Mouse (Mus musculus) small intestine, adult 2 months (tissue): ENCODE data around the gene Stap1. TPM values are rescaled to one million over a fixed set of nuclear protein-coding genes. Genes with fewer than 3 reads are reported as not detected.

Experiments
- H3K27ac ChIP-seq: fragments of 200-500 bp; 2 replicates; pipeline ENCODE4 v1.5.1; 2012; ENCODE audit warnings: low read depth, low read length, control low read depth, inconsistent platforms; ENCODE audit not compliant: insufficient read depth
- H3K27me3 ChIP-seq: fragments of 200-500 bp; 2 replicates; pipeline ENCODE4 v1.6.1; 2012; ENCODE audit warnings: mild to moderate bottlenecking, moderate library complexity, low read length, inconsistent platforms; ENCODE audit not compliant: control insufficient read depth, insufficient read depth
- H3K36me3 ChIP-seq: fragments of 200-500 bp; 2 replicates; pipeline ENCODE4 v1.6.1; 2012; ENCODE audit warnings: mild to moderate bottlenecking, low read length, control low read depth, inconsistent platforms; ENCODE audit not compliant: control insufficient read depth, insufficient read depth
- H3K4me1 ChIP-seq: fragments of 200-500 bp; 2 replicates; pipeline ENCODE4 v1.6.1; 2012; ENCODE audit warnings: low read length, inconsistent platforms, mixed read lengths; ENCODE audit not compliant: control insufficient read depth, insufficient read depth, insufficient read length
- H3K4me3 ChIP-seq: fragments of 200-500 bp; 2 replicates; pipeline ENCODE4 v1.5.1; 2012; ENCODE audit warnings: low read depth, mild to moderate bottlenecking, control low read depth, inconsistent platforms, low read length, moderate library complexity
- CTCF ChIP-seq: fragments of 200-500 bp; IDR thresholded peaks from 2 replicates; pipeline ENCODE4 v1.5.1; 2012; ENCODE audit warnings: low read depth, mild to moderate bottlenecking, control low read depth, inconsistent platforms, low read length, moderate library complexity, mixed read lengths; ENCODE audit not compliant: insufficient replicate concordance, insufficient read length; ENCODE audit errors: extremely low read depth
- POLR2A ChIP-seq: fragments of 200-500 bp; IDR thresholded peaks from 2 replicates; pipeline ENCODE4 v1.6.1; 2012; ENCODE audit warnings: low read depth, mild to moderate bottlenecking, control low read depth, inconsistent platforms, low read length, moderate library complexity
- WGBS: fragments of 180-500 bp; shearing (Covaris S2); methylation state at CpG from one replicate; pipeline ENCODE4 v1.1.7; 2018; 5-methylcytosine and 5-hydroxymethylcytosine counted together
- polyA plus RNA-seq: library from polyadenylated mRNA; depleted of rRNA; stranded (reverse); fragments of >200 nt; gene quantifications from 2 replicates; pipeline ENCODE4 v1.2.3, GENCODE M21; 2012; rRNA removed

Stap1 gene
- polyA plus RNA-seq, 1 experiment = 0.15 TPM

GRCm38 (mm10) chr5:86118457-86119094, 47.0 kb downstream of the Stap1 start:
- H3K36me3 ChIP-seq = peaks cover 15% of the 10 kb centered on the region
- no peak overlapping the region for H3K4me3 ChIP-seq
- 76% methylated on average over 9 of the region's 9 CpGs for WGBS
- H3K4me1 ChIP-seq = no peaks in the 10 kb centered on the region
- H3K27ac ChIP-seq = no peak overlapping the region
- H3K27me3 ChIP-seq = no peaks in the 10 kb centered on the region
- TF ChIP-seq CTCF = no peak
- TF ChIP-seq POLR2A = no peak

GRCm38 (mm10) chr5:86128749-86129148, 57.2 kb downstream of the Stap1 start:
- Histone ChIP-seq H3K4me1 (no peaks in the 10 kb centered on the region), H3K4me3 (no peak overlapping the region), H3K27ac (no peak overlapping the region), H3K27me3 (no peaks in the 10 kb centered on the region; the same call in 1 of the 2 replicates), H3K36me3 (peaks cover 19% of the 10 kb centered on the region)
- WGBS = 97% methylated on average over 1 of the region's 1 CpGs
- TF ChIP-seq POLR2A = no peak
- TF ChIP-seq CTCF = no peak

GRCm38 (mm10) chr5:86129828-86130227, 58.3 kb downstream of the Stap1 start:
- Histone ChIP-seq H3K27me3 (no peaks in the 10 kb centered on the region; the same call in 1 of the 2 replicates), H3K36me3 (peaks cover 19% of the 10 kb centered on the region), H3K4me1 (no peaks in the 10 kb centered on the region), H3K27ac (no peak overlapping the region), H3K4me3 (no peak overlapping the region)
- TF ChIP-seq POLR2A (no peak), CTCF (no peak)

Other genes starting within 250 kb of the Stap1 start
- 1.6 and 2.3 TPM in 2 replicates for gene Cenpc1, start 6.2 kb upstream of the Stap1 start, polyA plus RNA-seq
- gene Uba6, start 101.1 kb downstream of the Stap1 start, polyA plus RNA-seq = 0.19 and 0.56 TPM in 2 replicates
- gene Gnrhr, start 126.2 kb downstream of the Stap1 start, polyA plus RNA-seq = not detected in 2 replicates
- gene Tmprss11c, start 217.6 kb downstream of the Stap1 start, polyA plus RNA-seq = not detected in 2 replicates